Mouse (Mus musculus): ENCODE data around the gene Ift88. TPM values are rescaled to one million over a fixed set of nuclear protein-coding genes. Genes with fewer than 3 reads are reported as not detected.

The Ift88 gene
- polyA plus RNA-seq, 1 experiment = 7.8 TPM

DNA sequence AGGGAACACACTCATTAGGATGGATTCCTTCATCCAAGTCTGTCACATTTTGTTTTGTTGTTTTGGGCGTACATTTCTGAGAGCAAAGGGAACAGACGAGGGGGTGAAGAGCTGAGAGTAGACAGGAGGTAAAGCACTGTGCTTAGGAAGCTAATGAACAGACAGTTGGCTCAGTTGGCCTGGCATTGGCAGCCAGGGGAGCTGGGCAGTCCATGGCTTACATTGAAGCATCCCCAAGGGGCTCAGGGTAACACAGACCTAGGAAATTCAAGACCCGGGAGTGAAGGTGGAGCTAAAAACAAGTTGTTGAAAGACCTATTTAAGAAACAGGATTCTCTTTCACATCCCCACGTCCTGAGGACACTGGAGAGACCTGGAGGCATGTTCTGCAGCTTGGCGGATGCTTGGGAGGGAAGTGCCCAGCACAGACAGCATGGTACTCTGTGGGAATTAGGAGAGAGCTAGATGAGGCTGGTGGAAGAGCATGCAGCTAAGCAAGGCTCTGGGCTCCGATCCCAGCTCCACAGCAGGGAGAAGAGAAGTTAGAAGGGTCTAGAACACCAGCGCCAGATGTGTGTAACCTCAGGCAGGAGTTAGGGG lies 131.7 kb downstream of the Ift88 start:
- Histone ChIP-seq H3K4me1 (ENCODE audit: control insufficient read depth, insufficient read depth, low read length) (no peaks in the 10 kb centered on the region), H3K4me3 (ENCODE audit: insufficient read depth, low read length) (no peak overlapping the region), H3K27ac (ENCODE audit: insufficient read depth, low read depth, low read length) (no peak overlapping the region)
- no peak for TF ChIP-seq CTCF (IDR thresholded peaks at IDR 0.05; ENCODE audit: low read depth, low read length)
- no peak for TF ChIP-seq POLR2A (IDR thresholded peaks at IDR 0.05; ENCODE audit: borderline replicate concordance, low read depth, low read length)

DNA sequence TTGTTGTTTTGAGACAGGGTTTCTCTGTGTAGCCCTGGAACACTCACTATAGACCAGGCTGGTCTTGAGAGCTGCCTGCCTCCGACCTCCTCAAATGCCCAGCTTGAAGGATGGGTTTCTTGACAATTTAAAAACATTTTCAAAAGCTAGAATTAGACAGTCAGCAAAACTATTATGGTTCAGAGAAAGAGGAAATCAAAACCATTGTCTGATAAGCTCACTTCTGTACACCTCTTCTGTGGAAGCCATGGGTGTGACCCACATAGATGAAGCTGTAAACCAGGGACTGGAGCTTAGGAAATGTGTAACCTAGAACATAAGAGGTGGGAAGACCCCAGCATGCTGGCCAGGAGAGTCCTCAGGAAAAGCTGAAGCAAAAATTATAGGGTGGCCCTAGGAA lies 133.1 kb downstream of the Ift88 start:
- no peaks in the 10 kb centered on the region for H3K4me1 ChIP-seq (ENCODE audit: control insufficient read depth, insufficient read depth, low read length)
- no peak for TF ChIP-seq POLR2A (IDR thresholded peaks at IDR 0.05; ENCODE audit: borderline replicate concordance, low read depth, low read length)
- no peak for TF ChIP-seq CTCF (IDR thresholded peaks at IDR 0.05; ENCODE audit: low read depth, low read length)
- H3K27ac ChIP-seq (ENCODE audit: insufficient read depth, low read depth, low read length) = no peak overlapping the region
- no peak overlapping the region for H3K4me3 ChIP-seq (ENCODE audit: insufficient read depth, low read length)

DNA sequence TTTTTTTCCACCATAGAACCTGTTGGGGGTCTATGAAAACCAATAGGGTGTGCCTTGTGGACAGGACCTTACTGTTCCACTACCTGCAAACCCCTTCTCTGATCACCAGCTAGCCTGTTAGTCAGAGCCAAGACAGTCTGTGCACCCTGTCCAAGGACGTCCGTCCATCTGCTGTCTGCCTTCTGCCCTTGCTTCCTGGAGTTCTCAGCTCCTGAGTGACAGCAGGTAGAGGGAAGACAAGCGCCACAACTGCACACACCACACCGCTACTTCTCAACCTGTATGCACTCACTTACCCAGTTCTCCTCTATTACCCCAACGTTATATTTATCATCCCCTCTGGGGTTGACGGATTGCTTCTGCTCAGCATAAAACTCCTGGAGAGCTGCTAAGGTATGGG lies 141.8 kb downstream of the Ift88 start:
- H3K4me3 ChIP-seq (ENCODE audit: insufficient read depth, low read length) = no peak overlapping the region
- peaks cover 2% of the 10 kb centered on the region for H3K4me1 ChIP-seq (ENCODE audit: control insufficient read depth, insufficient read depth, low read length)
- TF ChIP-seq CTCF (IDR thresholded peaks at IDR 0.05; ENCODE audit: low read depth, low read length) = no peak
- TF ChIP-seq POLR2A (IDR thresholded peaks at IDR 0.05; ENCODE audit: borderline replicate concordance, low read depth, low read length) = no peak
- no peak overlapping the region for H3K27ac ChIP-seq (ENCODE audit: insufficient read depth, low read depth, low read length)

Other genes with a start within 250 kb of the Ift88 start
- gene Cryl1, start 25.5 kb upstream of the Ift88 start, polyA plus RNA-seq (2012; ENCODE audit: insufficient read depth, insufficient read length, missing spikeins) = 48.8 and 51.1 TPM in 2 replicates
- not detected in 2 replicates for gene Il17d, start 100.7 kb downstream of the Ift88 start, polyA plus RNA-seq (2012; ENCODE audit: insufficient read depth, insufficient read length, missing spikeins)
- 30.7 and 32.2 TPM in 2 replicates for gene Eef1akmt1, start 147.6 kb downstream of the Ift88 start, polyA plus RNA-seq (2012; ENCODE audit: insufficient read depth, insufficient read length, missing spikeins)
- gene Xpo4, start 241.4 kb downstream of the Ift88 start, polyA plus RNA-seq (2012; ENCODE audit: insufficient read depth, insufficient read length, missing spikeins) = 8.8 and 8.9 TPM in 2 replicates